Mouse (Mus musculus) ES-Bruce4 (cell line): ENCODE measurements at regions not wholly inside any gene's neighbourhood (a gene's known extent, or its start where the extent isn't known, plus 50 kb on each side); places are given as distances from the start of the nearest gene placed in this dataset.

Experiments used
- H3K27ac ChIP-seq: 2 replicates; pipeline ENCODE4 v1.5.1; 2012; ENCODE audit warnings: low read length, inconsistent platforms; ENCODE audit not compliant: insufficient read depth
- H3K27me3 ChIP-seq: 2 replicates; pipeline ENCODE4 v1.6.1; 2012; ENCODE audit warnings: mild to moderate bottlenecking, low read length, inconsistent platforms; ENCODE audit not compliant: control insufficient read depth, poor library complexity, insufficient read depth, severe bottlenecking
- H3K36me3 ChIP-seq: 2 replicates; pipeline ENCODE4 v1.6.1; 2012; ENCODE audit warnings: inconsistent platforms, mild to moderate bottlenecking, low read length, moderate library complexity; ENCODE audit not compliant: control insufficient read depth, poor library complexity, insufficient read depth, severe bottlenecking
- H3K4me1 ChIP-seq: one replicate; pipeline ENCODE4 v1.8.1; 2011; ENCODE audit warnings: low read length; ENCODE audit not compliant: control insufficient read depth, insufficient read depth
- H3K4me3 ChIP-seq: 2 replicates; pipeline ENCODE4 v1.5.1; 2011; ENCODE audit warnings: low read depth, mild to moderate bottlenecking, low read length
- H3K9ac ChIP-seq: 2 replicates; pipeline ENCODE4 v1.6.1; 2012; ENCODE audit warnings: low read depth, mild to moderate bottlenecking, inconsistent platforms; ENCODE audit not compliant: poor library complexity, severe bottlenecking
- H3K9me3 ChIP-seq: replicated peaks from 2 replicates; pipeline ENCODE4 v1.6.1; 2012; ENCODE audit warnings: mild to moderate bottlenecking, low read length, inconsistent platforms; ENCODE audit not compliant: control insufficient read depth, poor library complexity, insufficient read depth, severe bottlenecking
- CTCF ChIP-seq: IDR thresholded peaks from one replicate; pipeline ENCODE4 v1.8.1; 2011; ENCODE audit warnings: low read depth, low read length
- EP300 ChIP-seq: IDR thresholded peaks from 2 replicates; pipeline ENCODE4 v1.6.1; 2011; ENCODE audit warnings: low read depth, low read length; ENCODE audit not compliant: insufficient read depth
- POLR2A ChIP-seq: IDR thresholded peaks from one replicate; pipeline ENCODE4 v1.8.1; 2011; ENCODE audit warnings: low read length; ENCODE audit not compliant: insufficient read depth

DNA sequence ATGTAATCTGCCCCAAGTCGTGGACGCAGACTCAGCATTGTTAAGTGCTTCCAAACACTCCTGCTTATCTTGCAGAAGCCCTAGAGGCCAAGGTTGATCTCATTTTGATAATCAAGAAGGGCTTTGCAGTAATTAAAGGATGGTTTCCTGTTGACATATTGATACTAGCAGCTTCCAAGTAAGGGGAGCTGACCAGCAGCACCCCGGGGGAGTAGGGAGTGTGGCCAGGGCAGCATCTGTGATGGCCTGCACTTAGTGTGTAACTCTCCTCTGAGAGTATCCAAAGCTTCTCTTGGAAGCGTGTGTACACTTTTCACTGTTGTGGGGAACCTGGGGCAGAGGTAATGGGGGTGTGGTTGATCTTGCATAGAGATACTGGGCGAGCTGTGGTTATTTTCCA is 198.1 kb downstream of the Ttc32 start:
- TF ChIP-seq POLR2A (no peak), EP300 (no peak), CTCF (no peak)
- Histone ChIP-seq H3K27me3 (no peaks in the 10 kb centered on the region), H3K36me3 (no peaks in the 10 kb centered on the region), H3K9ac (no peak overlapping the region), H3K9me3 (no peaks in the 10 kb centered on the region), H3K4me3 (no peak overlapping the region), H3K27ac (no peak overlapping the region), H3K4me1 (no peaks in the 10 kb centered on the region)

DNA sequence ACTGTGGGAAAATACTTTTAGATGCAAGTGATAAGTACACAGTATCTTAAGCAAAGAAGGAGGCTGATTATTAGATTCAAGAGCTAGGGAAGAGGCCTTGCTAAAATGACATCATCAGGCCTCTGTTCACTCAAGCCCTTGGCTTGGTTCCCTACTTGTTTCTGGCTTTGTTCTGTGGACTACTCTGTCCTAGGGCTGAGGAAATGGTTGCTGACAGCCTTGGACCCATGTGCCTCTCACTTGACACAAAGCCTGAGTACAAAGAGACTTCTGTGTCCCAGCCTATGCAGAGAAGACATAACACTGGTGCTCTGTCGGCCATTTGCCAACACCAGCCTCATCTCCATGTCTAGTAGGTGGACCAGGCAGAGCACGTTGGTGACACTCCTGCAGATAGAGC is 198.7 kb downstream of the Ttc32 start:
- H3K9ac ChIP-seq: no peak overlapping the region

DNA sequence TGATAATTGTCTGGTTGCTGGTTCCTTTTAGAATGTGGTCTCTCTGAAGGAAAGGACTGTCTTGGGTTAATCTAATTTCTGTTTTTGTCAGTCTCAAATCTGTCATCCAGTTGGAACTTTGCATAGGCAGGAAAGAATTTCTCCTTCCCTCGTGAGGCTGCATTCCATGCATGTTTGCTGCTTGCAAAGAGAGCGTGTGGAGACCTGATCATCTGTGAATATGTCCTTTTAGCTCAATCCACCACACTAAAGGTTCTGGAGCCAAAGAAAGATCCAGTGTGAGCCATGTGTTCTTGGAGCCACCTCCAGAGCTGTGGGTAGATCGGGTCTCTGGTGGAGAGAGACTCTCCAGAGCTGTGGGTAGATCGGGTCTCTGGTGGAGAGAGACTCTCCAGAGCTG is 200.2 kb downstream of the Ttc32 start:
- Histone ChIP-seq H3K27ac (no peak overlapping the region), H3K4me3 (no peak overlapping the region), H3K4me1 (no peaks in the 10 kb centered on the region), H3K36me3 (no peaks in the 10 kb centered on the region), H3K9me3 (no peaks in the 10 kb centered on the region), H3K27me3 (no peaks in the 10 kb centered on the region), H3K9ac (no peak overlapping the region)
- TF ChIP-seq POLR2A (no peak), EP300 (no peak), CTCF (no peak)

More for the DNA sequence above, 198.7 kb downstream of the Ttc32 start:
- Histone ChIP-seq H3K36me3 (no peaks in the 10 kb centered on the region), H3K27me3 (no peaks in the 10 kb centered on the region), H3K4me3 (no peak overlapping the region), H3K9me3 (no peaks in the 10 kb centered on the region), H3K27ac (no peak overlapping the region), H3K4me1 (no peaks in the 10 kb centered on the region)
- TF ChIP-seq POLR2A (no peak), CTCF (no peak), EP300 (no peak)

DNA sequence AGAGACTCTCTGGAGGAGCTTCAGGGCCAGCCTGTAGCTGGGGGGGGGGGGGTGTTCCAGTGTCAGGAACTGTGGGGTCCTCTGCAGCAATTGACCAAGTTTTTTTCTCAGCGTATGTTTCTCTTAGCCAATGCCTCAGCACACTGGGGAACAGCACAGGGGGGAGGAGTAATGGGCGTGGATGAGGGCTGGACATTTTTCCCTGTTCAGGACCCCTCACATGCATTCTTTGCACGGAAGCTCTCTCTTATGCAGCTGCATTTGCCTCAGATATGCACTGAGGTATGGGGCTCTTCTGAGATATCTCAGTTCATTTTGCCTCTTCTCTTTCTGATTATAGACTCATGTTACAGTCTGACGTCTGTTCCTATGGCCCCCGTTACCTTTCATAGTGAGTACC is 200.8 kb downstream of the Ttc32 start:
- Histone ChIP-seq H3K4me1 (no peaks in the 10 kb centered on the region), H3K9ac (no peak overlapping the region), H3K36me3 (no peaks in the 10 kb centered on the region), H3K27ac (no peak overlapping the region), H3K9me3 (no peaks in the 10 kb centered on the region), H3K4me3 (no peak overlapping the region), H3K27me3 (no peaks in the 10 kb centered on the region)
- TF ChIP-seq EP300 (no peak), POLR2A (no peak), CTCF (no peak)

DNA sequence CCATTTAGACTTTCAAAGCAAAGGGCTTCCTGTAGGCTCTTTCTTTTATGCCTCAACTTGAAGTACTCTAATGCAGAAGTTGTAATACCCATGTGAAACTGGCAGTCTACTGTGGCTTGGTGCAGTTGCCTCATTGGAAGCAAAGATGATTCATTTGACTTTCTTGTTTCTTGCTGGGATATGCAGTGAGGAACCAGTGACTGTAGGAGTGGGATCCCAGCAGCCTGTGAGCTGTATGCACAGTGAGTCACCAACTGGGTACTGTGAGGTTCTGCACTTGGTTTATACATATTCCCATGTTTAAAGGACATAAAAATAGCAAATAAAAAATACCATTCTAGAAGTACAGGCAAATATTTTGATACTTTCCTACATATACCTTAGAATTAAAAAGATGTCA is 202.6 kb downstream of the Ttc32 start:
- H3K36me3 ChIP-seq: no peaks in the 10 kb centered on the region
- no peak for TF ChIP-seq CTCF
- TF ChIP-seq EP300: no peak
- no peak for TF ChIP-seq POLR2A
- no peaks in the 10 kb centered on the region for H3K4me1 ChIP-seq
- H3K4me3 ChIP-seq: no peak overlapping the region
- H3K9me3 ChIP-seq: no peaks in the 10 kb centered on the region
- no peak overlapping the region for H3K27ac ChIP-seq
- H3K27me3 ChIP-seq: no peaks in the 10 kb centered on the region
- no peak overlapping the region for H3K9ac ChIP-seq

DNA sequence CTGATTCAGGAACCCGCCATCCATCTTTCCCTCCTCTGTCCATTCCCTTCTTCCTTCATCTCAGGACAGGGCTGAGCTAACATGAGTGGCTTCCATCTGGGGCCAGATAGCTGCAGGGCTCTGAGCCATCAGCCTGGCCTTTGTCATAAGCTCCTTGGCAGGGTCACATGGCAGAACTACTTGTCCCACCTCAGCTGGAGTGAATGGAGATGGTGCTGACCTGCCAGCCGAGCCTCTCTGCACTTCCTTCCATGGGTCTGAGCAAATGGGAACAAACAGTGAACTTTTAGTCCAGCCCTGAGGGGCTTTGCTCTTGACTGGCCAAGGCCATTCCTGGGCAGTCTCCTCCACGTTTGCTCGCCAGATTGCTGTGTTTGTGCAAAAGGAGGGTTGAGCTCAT is 206.1 kb downstream of the Ttc32 start:
- Histone ChIP-seq H3K9me3 (no peaks in the 10 kb centered on the region), H3K9ac (no peak overlapping the region), H3K4me1 (no peaks in the 10 kb centered on the region), H3K27me3 (no peaks in the 10 kb centered on the region), H3K36me3 (no peaks in the 10 kb centered on the region), H3K27ac (no peak overlapping the region), H3K4me3 (no peak overlapping the region)
- TF ChIP-seq EP300 (no peak), CTCF (no peak), POLR2A (no peak)
